Mouse (Mus musculus): ENCODE measurements around the gene Csnk1g1.

GRCm38 (mm10) chr9:66084171-66084570 lies 175.4 kb downstream of the Csnk1g1 start:
- TF ChIP-seq GATA1 (IDR thresholded peaks at IDR 0.05; ENCODE audit: borderline replicate concordance, low read length) (no peak), FLI1 (IDR thresholded peaks at IDR 0.05; ENCODE audit: low read length) (no peak)

Measured in megakaryocyte, embryonic 14.5 days (primary cell).